Mouse (Mus musculus) hindbrain, embryonic 15.5 days (tissue): ENCODE measurements around the gene Rnf216. TPM values are rescaled to one million over a fixed set of nuclear protein-coding genes. Genes with fewer than 3 reads are reported as not detected.
A peak's percentile ranks its signal among the peaks of the same experiment; 100 is the strongest.
"Not testable (repeated sequence)": the region's sequence is repeated elsewhere in the genome, so short reads cannot be mapped to it uniquely, and the experiment has no call there.

Experiments
- ATAC-seq: fragments of 200-750 bp; cut with Nextera tagmentation; 2 replicates; pipeline ENCODE4 v1.8.0; 2017; ENCODE audit warnings: low read depth, moderate number of reproducible peaks, moderate TSS enrichment; ENCODE audit not compliant: low FRiP score
- H3K27ac ChIP-seq: fragments of 300-500 bp; sonication (generic); replicated peaks from 2 replicates; pipeline ENCODE4 v1.5.1; 2015; ENCODE audit warnings: mild to moderate bottlenecking, inconsistent platforms
- H3K27me3 ChIP-seq: fragments of 300-500 bp; sonication (generic); 2 replicates; pipeline ENCODE4 v1.6.1; 2015; ENCODE audit warnings: control low read depth, inconsistent platforms
- H3K36me3 ChIP-seq: fragments of 300-500 bp; sonication (generic); 2 replicates; pipeline ENCODE4 v1.6.1; 2015; ENCODE audit warnings: control low read depth, inconsistent platforms
- H3K4me1 ChIP-seq: fragments of 300-500 bp; sonication (generic); replicated peaks from 2 replicates; pipeline ENCODE4 v1.6.1; 2015; ENCODE audit warnings: control low read depth, inconsistent platforms
- H3K4me2 ChIP-seq: fragments of 300-500 bp; sonication (generic); 2 replicates; pipeline ENCODE4 v1.6.1; 2015; ENCODE audit warnings: moderate library complexity, mild to moderate bottlenecking, inconsistent platforms
- H3K4me3 ChIP-seq: fragments of 300-500 bp; sonication (generic); 2 replicates; pipeline ENCODE4 v1.5.1; 2015; ENCODE audit warnings: mild to moderate bottlenecking, inconsistent platforms
- H3K9ac ChIP-seq: fragments of 300-500 bp; sonication (generic); 2 replicates; pipeline ENCODE4 v1.6.1; 2015; ENCODE audit warnings: inconsistent platforms
- H3K9me3 ChIP-seq: fragments of 300-500 bp; sonication (generic); 2 replicates; pipeline ENCODE4 v1.6.1; 2016; ENCODE audit warnings: control low read depth, inconsistent platforms
- WGBS: fragments of 180-500 bp; shearing (Covaris S2); methylation state at CpG from one replicate; pipeline ENCODE4 v1.1.7; 2015; 5-methylcytosine and 5-hydroxymethylcytosine counted together
- polyA plus RNA-seq: library from polyadenylated mRNA; unstranded; fragments of >200 nt; fragmentation: Nextera tagmentation; extraction: Ambion mirVana; gene quantifications from 2 replicates; pipeline ENCODE4 v1.2.1, GENCODE M21; 2015

Rnf216 gene
- 30.4 and 30.8 TPM in 2 replicates for polyA plus RNA-seq

GRCm38 (mm10) chr5:143112281-143113246 is at the start of gene Rnf216:
Gene Rnf216, minus strand, starts transcription at chr5:143112994.
- Histone ChIP-seq H3K27ac (peak within 1 kb of the TSS; percentile 83), H3K27me3 (no peaks in the 10 kb centered on the region), H3K4me1 (peaks cover 14% of the 10 kb centered on the region), H3K9ac (peak within 1 kb of the TSS; percentile 68), H3K36me3 (no peaks in the 10 kb centered on the region), H3K4me3 (peak within 1 kb of the TSS; percentile 63), H3K4me2 (peak within 1 kb of the TSS; percentile 89), H3K9me3 (no peaks in the 10 kb centered on the region)
- ATAC-seq = peak; percentile 96
- under 1% methylated on average over 100 of the region's 110 CpGs for WGBS

GRCm38 (mm10) chr5:143155534-143155933 is 42.7 kb upstream of the Rnf216 start:
- 88% methylated on average over 3 of the region's 3 CpGs for WGBS
- Histone ChIP-seq H3K36me3 (no peaks in the 10 kb centered on the region), H3K9me3 (no peaks in the 10 kb centered on the region), H3K4me3 (no peak overlapping the region), H3K27me3 (peaks cover 33% of the 10 kb centered on the region), H3K27ac (no peak overlapping the region), H3K9ac (no peak overlapping the region), H3K4me2 (no peak overlapping the region), H3K4me1 (peaks cover 4% of the 10 kb centered on the region; the same call in 1 of the 2 replicates)
- ATAC-seq = no peak

- no peak for ATAC-seq
- Histone ChIP-seq H3K4me3 (no peak overlapping the region), H3K27me3 (peaks cover 28% of the 10 kb centered on the region), H3K9me3 (peaks cover 2% of the 10 kb centered on the region; the same call in 1 of the 2 replicates), H3K4me1 (peaks cover 4% of the 10 kb centered on the region; the same call in 1 of the 2 replicates), H3K27ac (no peak overlapping the region), H3K36me3 (no peaks in the 10 kb centered on the region), H3K4me2 (no peak overlapping the region), H3K9ac (no peak overlapping the region)
- WGBS = 92% methylated on average over 10 of the region's 10 CpGs
Measured at GRCm38 (mm10) chr5:143153756-143154155, 41.0 kb upstream of the Rnf216 start.

- 88% methylated on average over 2 of the region's 2 CpGs for WGBS
- no peak for ATAC-seq
- Histone ChIP-seq H3K27me3 (no peaks in the 10 kb centered on the region), H3K4me2 (no peak overlapping the region), H3K9ac (no peak overlapping the region), H3K36me3 (no peaks in the 10 kb centered on the region), H3K9me3 (peaks cover 2% of the 10 kb centered on the region; the same call in 1 of the 2 replicates), H3K27ac (no peak overlapping the region), H3K4me3 (no peak overlapping the region), H3K4me1 (no peaks in the 10 kb centered on the region)
Measured at GRCm38 (mm10) chr5:143150044-143150443, 37.2 kb upstream of the Rnf216 start.

GRCm38 (mm10) chr5:143149536-143149935 is 36.7 kb upstream of the Rnf216 start:
- no peak overlapping the region for H3K27ac ChIP-seq
- H3K9ac ChIP-seq = no peak overlapping the region
- WGBS = 93% methylated on average over 2 of the region's 2 CpGs
- H3K4me2 ChIP-seq = no peak overlapping the region
- no peaks in the 10 kb centered on the region for H3K4me1 ChIP-seq
- ATAC-seq = no peak
- H3K36me3 ChIP-seq = no peaks in the 10 kb centered on the region
- H3K27me3 ChIP-seq = no peaks in the 10 kb centered on the region
- peaks cover 2% of the 10 kb centered on the region; the same call in 1 of the 2 replicates for H3K9me3 ChIP-seq
- no peak overlapping the region for H3K4me3 ChIP-seq

- no peaks in the 10 kb centered on the region for H3K4me1 ChIP-seq
- H3K9ac ChIP-seq = no peak overlapping the region
- H3K36me3 ChIP-seq = no peaks in the 10 kb centered on the region
- ATAC-seq = no peak
- no peak overlapping the region for H3K4me2 ChIP-seq
- peaks cover 2% of the 10 kb centered on the region; the same call in 1 of the 2 replicates for H3K9me3 ChIP-seq
- no peak overlapping the region for H3K4me3 ChIP-seq
- no peak overlapping the region for H3K27ac ChIP-seq
- H3K27me3 ChIP-seq = no peaks in the 10 kb centered on the region
- 90% methylated on average over 5 of the region's 5 CpGs for WGBS
Measured at GRCm38 (mm10) chr5:143148661-143149060, 35.9 kb upstream of the Rnf216 start.

GRCm38 (mm10) chr5:143147481-143147880 is 34.7 kb upstream of the Rnf216 start, which contains the start of gene Olfr718-ps1:
Gene Olfr718-ps1, minus strand, starts transcription at chr5:143147581.
- no peak for ATAC-seq
- H3K9ac ChIP-seq = no peak within 1 kb of the TSS
- H3K4me1 ChIP-seq = no peaks in the 10 kb centered on the region
- no peak within 1 kb of the TSS for H3K4me2 ChIP-seq
- H3K4me3 ChIP-seq = no peak within 1 kb of the TSS
- no peaks in the 10 kb centered on the region for H3K27me3 ChIP-seq
- H3K9me3 ChIP-seq = peaks cover 2% of the 10 kb centered on the region; the same call in 1 of the 2 replicates
- no peaks in the 10 kb centered on the region for H3K36me3 ChIP-seq
- WGBS = 70% methylated on average over 3 of the region's 3 CpGs
- no peak within 1 kb of the TSS for H3K27ac ChIP-seq

- no peak overlapping the region for H3K27ac ChIP-seq
- 89% methylated on average over 13 of the region's 13 CpGs for WGBS
- H3K27me3 ChIP-seq = no peaks in the 10 kb centered on the region
- H3K9me3 ChIP-seq = no peaks in the 10 kb centered on the region
- no peaks in the 10 kb centered on the region for H3K4me1 ChIP-seq
- H3K4me2 ChIP-seq = no peak overlapping the region
- no peak for ATAC-seq
- H3K36me3 ChIP-seq = no peaks in the 10 kb centered on the region
- H3K4me3 ChIP-seq = no peak overlapping the region
- no peak overlapping the region for H3K9ac ChIP-seq
Measured at GRCm38 (mm10) chr5:143137580-143137979, 24.8 kb upstream of the Rnf216 start.

GRCm38 (mm10) chr5:143135042-143135441 is 22.2 kb upstream of the Rnf216 start:
- H3K4me2 ChIP-seq = no peak overlapping the region
- H3K4me3 ChIP-seq = no peak overlapping the region
- 93% methylated on average over 7 of the region's 7 CpGs for WGBS
- no peaks in the 10 kb centered on the region for H3K27me3 ChIP-seq
- H3K9ac ChIP-seq = no peak overlapping the region
- H3K4me1 ChIP-seq = no peaks in the 10 kb centered on the region
- no peaks in the 10 kb centered on the region for H3K36me3 ChIP-seq
- ATAC-seq = no peak
- no peaks in the 10 kb centered on the region for H3K9me3 ChIP-seq
- no peak overlapping the region for H3K27ac ChIP-seq

GRCm38 (mm10) chr5:143134216-143135010 is 21.6 kb upstream of the Rnf216 start:
- not testable (repeated sequence) for ATAC-seq, H3K36me3 ChIP-seq, H3K4me3 ChIP-seq, H3K27me3 ChIP-seq, H3K27ac ChIP-seq, H3K9me3 ChIP-seq, H3K9ac ChIP-seq, H3K4me2 ChIP-seq, H3K4me1 ChIP-seq
- 77% methylated on average over 3 of the region's 6 CpGs for WGBS

- ATAC-seq = no peak
- Histone ChIP-seq H3K9ac (no peak overlapping the region), H3K27ac (no peak overlapping the region), H3K4me1 (no peaks in the 10 kb centered on the region), H3K9me3 (no peaks in the 10 kb centered on the region; the same call in 1 of the 2 replicates), H3K27me3 (no peaks in the 10 kb centered on the region), H3K36me3 (no peaks in the 10 kb centered on the region), H3K4me2 (no peak overlapping the region), H3K4me3 (no peak overlapping the region)
- WGBS = 77% methylated on average over 13 of the region's 13 CpGs
Measured at GRCm38 (mm10) chr5:143132935-143133514, 20.2 kb upstream of the Rnf216 start.
